Mouse (Mus musculus): ENCODE measurements around the gene Dab2ip. TPM values are rescaled to one million over a fixed set of nuclear protein-coding genes. Genes with fewer than 3 reads are reported as not detected.

The Dab2ip gene
- total RNA-seq, 2 experiments from 2014 or later, result 0.15 TPM; not detected in 1

- no peak for ATAC-seq (replicated peaks; ENCODE audit: low FRiP score, poor library complexity, severe bottlenecking)
These were observed 34.1 kb downstream of the Dab2ip start for GRCm38 (mm10) chr2:35591961-35592724.

- no peak for ATAC-seq (replicated peaks; ENCODE audit: low FRiP score, poor library complexity, severe bottlenecking)
These were observed 34.8 kb downstream of the Dab2ip start for GRCm38 (mm10) chr2:35592725-35593392.

GRCm38 (mm10) chr2:35593889-35594288, 35.8 kb downstream of the Dab2ip start:
- ATAC-seq (replicated peaks; ENCODE audit: low FRiP score, poor library complexity, severe bottlenecking), result no peak

GRCm38 (mm10) chr2:35595102-35595501, 37.0 kb downstream of the Dab2ip start:
- ATAC-seq (replicated peaks; ENCODE audit: low FRiP score, poor library complexity, severe bottlenecking), result no peak

GRCm38 (mm10) chr2:35595718-35596117, 37.7 kb downstream of the Dab2ip start:
- ATAC-seq (replicated peaks; ENCODE audit: low FRiP score, poor library complexity, severe bottlenecking), result no peak

- no peak for ATAC-seq (replicated peaks; ENCODE audit: low FRiP score, poor library complexity, severe bottlenecking)
These were observed 38.7 kb downstream of the Dab2ip start for GRCm38 (mm10) chr2:35596796-35597195.

GRCm38 (mm10) chr2:35598819-35599218, 40.8 kb downstream of the Dab2ip start:
- no peak for ATAC-seq (replicated peaks; ENCODE audit: low FRiP score, poor library complexity, severe bottlenecking)

GRCm38 (mm10) chr2:35601665-35602064, 43.6 kb downstream of the Dab2ip start:
- no peak for ATAC-seq (replicated peaks; ENCODE audit: low FRiP score, poor library complexity, severe bottlenecking)

- ATAC-seq (replicated peaks; ENCODE audit: low FRiP score, poor library complexity, severe bottlenecking), result no peak
These were observed 49.4 kb downstream of the Dab2ip start for GRCm38 (mm10) chr2:35607476-35607875.

- ATAC-seq (replicated peaks; ENCODE audit: low FRiP score, poor library complexity, severe bottlenecking), result no peak
These were observed 50.8 kb downstream of the Dab2ip start for GRCm38 (mm10) chr2:35608856-35609255.

GRCm38 (mm10) chr2:35609317-35609716, 51.3 kb downstream of the Dab2ip start:
- ATAC-seq (replicated peaks; ENCODE audit: low FRiP score, poor library complexity, severe bottlenecking), result no peak

- ATAC-seq (replicated peaks; ENCODE audit: low FRiP score, poor library complexity, severe bottlenecking), result no peak
These were observed 52.3 kb downstream of the Dab2ip start for GRCm38 (mm10) chr2:35610168-35610951.

GRCm38 (mm10) chr2:35610976-35611375, 52.9 kb downstream of the Dab2ip start:
- ATAC-seq (replicated peaks; ENCODE audit: low FRiP score, poor library complexity, severe bottlenecking), result no peak

- ATAC-seq (replicated peaks; ENCODE audit: low FRiP score, poor library complexity, severe bottlenecking), result no peak
These were observed 53.6 kb downstream of the Dab2ip start for GRCm38 (mm10) chr2:35611645-35612044.

- ATAC-seq (replicated peaks; ENCODE audit: low FRiP score, poor library complexity, severe bottlenecking), result no peak
These were observed 54.2 kb downstream of the Dab2ip start for GRCm38 (mm10) chr2:35612297-35612696.

GRCm38 (mm10) chr2:35613946-35614353, 55.9 kb downstream of the Dab2ip start:
- ATAC-seq (replicated peaks; ENCODE audit: low FRiP score, poor library complexity, severe bottlenecking), result no peak

- no peak for ATAC-seq (replicated peaks; ENCODE audit: low FRiP score, poor library complexity, severe bottlenecking)
These were observed 56.3 kb downstream of the Dab2ip start for GRCm38 (mm10) chr2:35614411-35614810.

GRCm38 (mm10) chr2:35615366-35615765, 57.3 kb downstream of the Dab2ip start:
- no peak for ATAC-seq (replicated peaks; ENCODE audit: low FRiP score, poor library complexity, severe bottlenecking)

GRCm38 (mm10) chr2:35615977-35616376, 57.9 kb downstream of the Dab2ip start:
- ATAC-seq (replicated peaks; ENCODE audit: low FRiP score, poor library complexity, severe bottlenecking), result no peak

- ATAC-seq (replicated peaks; ENCODE audit: low FRiP score, poor library complexity, severe bottlenecking), result no peak
These were observed 59.0 kb downstream of the Dab2ip start for GRCm38 (mm10) chr2:35616891-35617658.
